Mouse (Mus musculus) layer of hippocampus, postnatal 25 days (tissue): ENCODE data around the gene Thumpd3. TPM values are rescaled to one million over a fixed set of nuclear protein-coding genes. Genes with fewer than 3 reads are reported as not detected.

ENCODE experiments used
- DNase-seq, 2 experiments: peaks; one replicate each; pipeline ENCODE4 v3.0.0; 2022; ENCODE audit warnings: mixed read lengths in 2 of 2, low spot score in 1 of 2; ENCODE audit errors: extremely low spot score in 1 of 2
- total RNA-seq, 2 experiments: library from RNA; stranded (reverse); gene quantifications; 2 replicates each; pipeline ENCODE4 v1.2.3; 2021

Gene Thumpd3
- total RNA-seq, 2 experiments from 2014 or later: 34.3 to 42.3 TPM

- DNase-seq: peak; percentile 96 to 98
These were observed 30.9 kb downstream of the Thumpd3 start, which contains the start of gene Setd5 for GRCm38 (mm10) chr6:113076686-113077516. Gene Setd5 (plus strand): TSS chr6:113077365.

GRCm38 (mm10) chr6:113077569-113078030, 31.6 kb downstream of the Thumpd3 start:
- no peak for DNase-seq

- peak; percentile 24 to 31 for DNase-seq
These were observed 32.2 kb downstream of the Thumpd3 start for GRCm38 (mm10) chr6:113078031-113078721.

GRCm38 (mm10) chr6:113079492-113079891, 33.5 kb downstream of the Thumpd3 start:
- DNase-seq: peak in 1 of 2 experiments; percentile 17

GRCm38 (mm10) chr6:113082229-113082628, 36.2 kb downstream of the Thumpd3 start:
- DNase-seq: peak in 1 of 2 experiments; percentile 29

GRCm38 (mm10) chr6:113084590-113084989, 38.6 kb downstream of the Thumpd3 start:
- DNase-seq: no peak

GRCm38 (mm10) chr6:113093206-113093605, 47.2 kb downstream of the Thumpd3 start:
- DNase-seq: no peak

GRCm38 (mm10) chr6:113095547-113095946, 49.5 kb downstream of the Thumpd3 start:
- DNase-seq: no peak

- DNase-seq: no peak
These were observed 51.6 kb downstream of the Thumpd3 start for GRCm38 (mm10) chr6:113097662-113098061.

GRCm38 (mm10) chr6:113099640-113100289, 53.7 kb downstream of the Thumpd3 start:
- peak; percentile 56 to 83 for DNase-seq

- DNase-seq: no peak
These were observed 56.5 kb downstream of the Thumpd3 start for GRCm38 (mm10) chr6:113102541-113102940.

GRCm38 (mm10) chr6:113103765-113104164, 57.7 kb downstream of the Thumpd3 start:
- DNase-seq: peak in 1 of 2 experiments; percentile 28

- no peak for DNase-seq
These were observed 63.4 kb downstream of the Thumpd3 start for GRCm38 (mm10) chr6:113109378-113109777.

- DNase-seq: no peak
These were observed 63.9 kb downstream of the Thumpd3 start for GRCm38 (mm10) chr6:113109956-113110355.

Other genes with a start within 250 kb of the Thumpd3 start
- gene Srgap3, start 99.0 kb upstream of the Thumpd3 start, total RNA-seq: 100 to 1,000 TPM; 241 to 270 TPM
- gene Setd5, start 31.1 kb downstream of the Thumpd3 start, total RNA-seq: 100 to 1,000 TPM in 1 of 2 experiments, 10 to 100 TPM in 1; 92.7 to 121 TPM
- gene Lhfpl4, start 149.2 kb downstream of the Thumpd3 start, total RNA-seq: 10 to 100 TPM; 73.2 to 84.9 TPM
- gene Mtmr14, start 191.6 kb downstream of the Thumpd3 start, total RNA-seq: 10 to 100 TPM; 15.7 to 17.3 TPM
- gene Cpne9, start 236.1 kb downstream of the Thumpd3 start, total RNA-seq: 10 to 100 TPM; 17.5 to 18.9 TPM